Mouse (Mus musculus): ENCODE data around the gene Atp5h. TPM values are rescaled to one million over a fixed set of nuclear protein-coding genes. Genes with fewer than 3 reads are reported as not detected.
A peak's percentile ranks its signal among the peaks of the same experiment; 100 is the strongest.

Atp5h gene
- polyA plus RNA-seq, 1 experiment = 521 TPM

- H3K27ac ChIP-seq (ENCODE audit: control insufficient read depth, insufficient read depth, low read depth, low read length, poor library complexity) = no peak overlapping the region
- TF ChIP-seq CTCF (IDR thresholded peaks at IDR 0.05; ENCODE audit: control insufficient read depth, insufficient read depth, low read length) = no peak
- TF ChIP-seq POLR2A (IDR thresholded peaks at IDR 0.05; ENCODE audit: borderline replicate concordance, control insufficient read depth, low read depth, low read length) = no peak
- H3K4me3 ChIP-seq (replicated peaks; ENCODE audit: control insufficient read depth, low read depth, low read length) = no peak overlapping the region
- peaks cover 1% of the 10 kb centered on the region; the same call in 1 of the 2 replicates for H3K4me1 ChIP-seq (ENCODE audit: control insufficient read depth, insufficient read depth, low read length)
- WGBS = 71% methylated on average over 1 of the region's 1 CpGs
Measured at GRCm38 (mm10) chr11:115421328-115421727, 1.6 kb upstream of the Atp5h start.

GRCm38 (mm10) chr11:115420336-115421190 lies 801 bp upstream of the Atp5h start:
- TF ChIP-seq POLR2A (IDR thresholded peaks at IDR 0.05; ENCODE audit: borderline replicate concordance, control insufficient read depth, low read depth, low read length) = no peak
- TF ChIP-seq CTCF (IDR thresholded peaks at IDR 0.05; ENCODE audit: control insufficient read depth, insufficient read depth, low read length) = no peak
- peaks cover 1% of the 10 kb centered on the region; the same call in 1 of the 2 replicates for H3K4me1 ChIP-seq (ENCODE audit: control insufficient read depth, insufficient read depth, low read length)
- peak overlapping the region; percentile 25; the same call in 1 of the 2 replicates for H3K27ac ChIP-seq (ENCODE audit: control insufficient read depth, insufficient read depth, low read depth, low read length, poor library complexity)
- WGBS = under 1% methylated on average over 45 of the region's 45 CpGs
- peak overlapping the region; percentile 68 for H3K4me3 ChIP-seq (replicated peaks; ENCODE audit: control insufficient read depth, low read depth, low read length)

- no peak for TF ChIP-seq CTCF (IDR thresholded peaks at IDR 0.05; ENCODE audit: control insufficient read depth, insufficient read depth, low read length)
- TF ChIP-seq POLR2A (IDR thresholded peaks at IDR 0.05; ENCODE audit: borderline replicate concordance, control insufficient read depth, low read depth, low read length) = no peak
- Histone ChIP-seq H3K27ac (ENCODE audit: control insufficient read depth, insufficient read depth, low read depth, low read length, poor library complexity) (no peak overlapping the region), H3K4me3 (replicated peaks; ENCODE audit: control insufficient read depth, low read depth, low read length) (no peak overlapping the region), H3K4me1 (ENCODE audit: control insufficient read depth, insufficient read depth, low read length) (peaks cover 6% of the 10 kb centered on the region)
- WGBS = 86% methylated on average over 7 of the region's 7 CpGs
Measured at GRCm38 (mm10) chr11:115409556-115409955, 10.2 kb downstream of the Atp5h start.

- WGBS = 30% methylated on average over 6 of the region's 6 CpGs
- Histone ChIP-seq H3K4me1 (ENCODE audit: control insufficient read depth, insufficient read depth, low read length) (peaks cover 7% of the 10 kb centered on the region), H3K4me3 (replicated peaks; ENCODE audit: control insufficient read depth, low read depth, low read length) (no peak overlapping the region), H3K27ac (ENCODE audit: control insufficient read depth, insufficient read depth, low read depth, low read length, poor library complexity) (peak overlapping the region; percentile 84)
- TF ChIP-seq POLR2A (IDR thresholded peaks at IDR 0.05; ENCODE audit: borderline replicate concordance, control insufficient read depth, low read depth, low read length) (no peak), CTCF (IDR thresholded peaks at IDR 0.05; ENCODE audit: control insufficient read depth, insufficient read depth, low read length) (no peak)
Measured at GRCm38 (mm10) chr11:115408266-115408920, 11.4 kb downstream of the Atp5h start.

GRCm38 (mm10) chr11:115406858-115407401 lies 12.8 kb downstream of the Atp5h start:
- H3K4me3 ChIP-seq (replicated peaks; ENCODE audit: control insufficient read depth, low read depth, low read length) = no peak overlapping the region
- 82% methylated on average over 17 of the region's 17 CpGs for WGBS
- TF ChIP-seq CTCF (IDR thresholded peaks at IDR 0.05; ENCODE audit: control insufficient read depth, insufficient read depth, low read length) = no peak
- H3K4me1 ChIP-seq (ENCODE audit: control insufficient read depth, insufficient read depth, low read length) = peaks cover 7% of the 10 kb centered on the region
- no peak overlapping the region; the same call in 1 of the 2 replicates for H3K27ac ChIP-seq (ENCODE audit: control insufficient read depth, insufficient read depth, low read depth, low read length, poor library complexity)

GRCm38 (mm10) chr11:115405723-115406122 lies 14.0 kb downstream of the Atp5h start:
- no peak overlapping the region for H3K27ac ChIP-seq (ENCODE audit: control insufficient read depth, insufficient read depth, low read depth, low read length, poor library complexity)
- no peak overlapping the region for H3K4me3 ChIP-seq (replicated peaks; ENCODE audit: control insufficient read depth, low read depth, low read length)
- H3K4me1 ChIP-seq (ENCODE audit: control insufficient read depth, insufficient read depth, low read length) = peaks cover 7% of the 10 kb centered on the region
- WGBS = 91% methylated on average over 6 of the region's 6 CpGs
- TF ChIP-seq POLR2A (IDR thresholded peaks at IDR 0.05; ENCODE audit: borderline replicate concordance, control insufficient read depth, low read depth, low read length) (no peak), CTCF (IDR thresholded peaks at IDR 0.05; ENCODE audit: control insufficient read depth, insufficient read depth, low read length) (no peak)

- Histone ChIP-seq H3K4me3 (replicated peaks; ENCODE audit: control insufficient read depth, low read depth, low read length) (peak within 1 kb of the TSS; percentile 99), H3K4me1 (ENCODE audit: control insufficient read depth, insufficient read depth, low read length) (peaks cover 4% of the 10 kb centered on the region; the same call in 1 of the 2 replicates), H3K27ac (ENCODE audit: control insufficient read depth, insufficient read depth, low read depth, low read length, poor library complexity) (peak within 1 kb of the TSS; percentile 97)
- no peak for TF ChIP-seq CTCF (IDR thresholded peaks at IDR 0.05; ENCODE audit: control insufficient read depth, insufficient read depth, low read length)
- TF ChIP-seq POLR2A (IDR thresholded peaks at IDR 0.05; ENCODE audit: borderline replicate concordance, control insufficient read depth, low read depth, low read length) = peak; percentile 17; the same call in 1 of the 2 replicates
- 3% methylated on average over 50 of the region's 50 CpGs for WGBS
Measured at GRCm38 (mm10) chr11:115403338-115404124, 16.2 kb downstream of the Atp5h start, which contains the start of gene Mrpl58. Gene Mrpl58 (plus strand): TSS chr11:115403752.

Data from bone marrow, adult 2 months (tissue).